8 mouse cellular contexts compared by ENCODE assay signal in genomic region chr15:93398699-93399540, GRCm38 (mm10). TPM values are rescaled to one million over a fixed set of nuclear protein-coding genes. Genes with fewer than 3 reads are reported as not detected.
DNase-seq lines count a peak whose midpoint lies in the region; ATAC-seq and TF ChIP-seq lines count a peak whose summit lies in the region.

No protein-coding gene starts in this region.

- DNase-seq in left cerebral cortex, adult 2 months (ENCODE audit: extremely low spot score in 1 of 2, low spot score in 2 of 2), result no peak
- DNase-seq in left cerebral cortex, adult 9 months (ENCODE audit: low spot score in 2 of 2), result no peak
- peak; percentile 21 for DNase-seq in R1 (ENCODE audit: low read depth, low spot score)
- DNase-seq in thymus, postnatal 25 days, result peak; percentile 6
- no peak for DNase-seq in adrenal gland, adult 2 months

- H3K36me3 ChIP-seq in embryonic facial prominence, embryonic 15.5 days, result peaks cover 10% of the 10 kb centered on the region
- no peaks in the 10 kb centered on the region for H3K36me3 ChIP-seq in intestine, embryonic 15.5 days

- TF ChIP-seq CTCF in left cerebral cortex, adult 2 months (IDR thresholded peaks at IDR 0.05), result no peak

- H3K9me3 ChIP-seq in embryonic facial prominence, embryonic 15.5 days (replicated peaks), result no peaks in the 10 kb centered on the region
- no peaks in the 10 kb centered on the region for H3K9me3 ChIP-seq in intestine, embryonic 15.5 days

- ATAC-seq in embryonic facial prominence, embryonic 15.5 days (ENCODE audit: insufficient number of reproducible peaks, low FRiP score, low TSS enrichment, low read depth), result peak; percentile 35; the same call in 1 of the 2 replicates
- peak; percentile 58 for ATAC-seq in intestine, embryonic 15.5 days
- ATAC-seq in megakaryocyte-erythroid progenitor cell, adult 5-6 weeks (replicated peaks; ENCODE audit: low FRiP score, low TSS enrichment, poor library complexity, severe bottlenecking), result peak; percentile 20; the same call in 1 of the 2 replicates

- peak overlapping the region; percentile 70 for H3K4me2 ChIP-seq in embryonic facial prominence, embryonic 15.5 days (replicated peaks)
- peak overlapping the region; percentile 73 for H3K4me2 ChIP-seq in intestine, embryonic 15.5 days (replicated peaks)

- peaks cover 26% of the 10 kb centered on the region for H3K4me1 ChIP-seq in embryonic facial prominence, embryonic 15.5 days
- H3K4me1 ChIP-seq in intestine, embryonic 15.5 days (replicated peaks), result peaks cover 12% of the 10 kb centered on the region

- intact Hi-C loops in left cerebral cortex, adult 2 months (cut with DNase I), result loop anchor here (2.0 to 10.0 kb wide), 2 partner anchors 62 to 176 kb away; partner anchors contain the start of gene Yaf2

- peak overlapping the region; percentile 75 for H3K9ac ChIP-seq in embryonic facial prominence, embryonic 15.5 days
- H3K9ac ChIP-seq in intestine, embryonic 15.5 days, result peak overlapping the region; percentile 93

- peak overlapping the region; percentile 91 for H3K4me3 ChIP-seq in left cerebral cortex, adult 2 months
- peak overlapping the region; percentile 92 for H3K4me3 ChIP-seq in embryonic facial prominence, embryonic 15.5 days (replicated peaks)
- H3K4me3 ChIP-seq in intestine, embryonic 15.5 days (replicated peaks), result peak overlapping the region; percentile 96

- H3K27me3 ChIP-seq in embryonic facial prominence, embryonic 15.5 days, result no peaks in the 10 kb centered on the region
- H3K27me3 ChIP-seq in intestine, embryonic 15.5 days (replicated peaks), result no peaks in the 10 kb centered on the region

- H3K27ac ChIP-seq in left cerebral cortex, adult 2 months, result peak overlapping the region; percentile 82
- peak overlapping the region; percentile 83 for H3K27ac ChIP-seq in embryonic facial prominence, embryonic 15.5 days (replicated peaks)
- peak overlapping the region; percentile 88; the same call in 1 of the 2 replicates for H3K27ac ChIP-seq in intestine, embryonic 15.5 days

- WGBS in embryonic facial prominence, embryonic 15.5 days, result 1% methylated on average over 36 of the region's 36 CpGs
- WGBS in intestine, embryonic 15.5 days, result 3% methylated on average over 36 of the region's 36 CpGs

RNA-seq across cellular contexts. Expression of gene Pphln1, which starts 0.8 kb away (rescaled TPM):
- total RNA-seq in left cerebral cortex, adult 2 months (2021), result 10 to 100 TPM; 38.7 to 41.7 TPM
- 45.3 and 50.0 TPM in 2 replicates for polyA plus RNA-seq in embryonic facial prominence, embryonic 15.5 days (2015; fragmentation: Nextera tagmentation; extraction: Ambion mirVana)
- polyA plus RNA-seq in intestine, embryonic 15.5 days (2015; fragmentation: Nextera tagmentation; extraction: Ambion mirVana), result 36.1 and 38.5 TPM in 2 replicates
- 60.3 and 65.1 TPM in 2 replicates for total RNA-seq in megakaryocyte-erythroid progenitor cell, adult 5-6 weeks (2014; fragmentation: Nextera tagmentation)
- total RNA-seq in megakaryocyte-erythroid progenitor cell, adult 5-6 weeks (2017), result 37.9 and 57.9 TPM in 2 replicates
- 10 to 100 TPM; 34.4 to 43.3 TPM for total RNA-seq in adrenal gland, adult 2 months (2021)
- polyA plus RNA-seq in adrenal gland, adult 2 months (2012; rRNA removed), result 3.3 and 5.2 TPM in 2 replicates

RNA-seq across cellular contexts. Expression of gene Zcrb1, which starts 0.8 kb away (rescaled TPM):
- 10 to 100 TPM; 81.6 to 89.6 TPM for total RNA-seq in left cerebral cortex, adult 2 months (2021)
- polyA plus RNA-seq in embryonic facial prominence, embryonic 15.5 days (2015; fragmentation: Nextera tagmentation; extraction: Ambion mirVana), result 127 TPM in 2 replicates
- polyA plus RNA-seq in intestine, embryonic 15.5 days (2015; fragmentation: Nextera tagmentation; extraction: Ambion mirVana), result 111 and 114 TPM in 2 replicates
- total RNA-seq in megakaryocyte-erythroid progenitor cell, adult 5-6 weeks (2014; fragmentation: Nextera tagmentation), result 143 and 165 TPM in 2 replicates
- 135 and 137 TPM in 2 replicates for total RNA-seq in megakaryocyte-erythroid progenitor cell, adult 5-6 weeks (2017)
- total RNA-seq in adrenal gland, adult 2 months (2021), result 10 to 100 TPM; 77.3 to 88.3 TPM
- polyA plus RNA-seq in adrenal gland, adult 2 months (2012; rRNA removed), result 30.0 and 32.9 TPM in 2 replicates

Comparison
In these comparisons a context has a peak if more than half of its experiments do, and no peak if none do; other contexts are left out.
1. DNase-seq: peak in R1 (single experiment) and thymus, postnatal 25 days (single experiment); none in left cerebral cortex, adult 2 months (0 of 2), left cerebral cortex, adult 9 months (0 of 2) and adrenal gland, adult 2 months (single experiment).
2. Peak in every context shown above with its lines, with median percentiles within 50 percentile points of each other: H3K27ac ChIP-seq, H3K4me3 ChIP-seq and ATAC-seq.